Mouse (Mus musculus) thymus, postnatal 25 days (tissue): ENCODE data around the gene Vav2.

Experiments
- DNase-seq: peaks from one replicate; pipeline ENCODE4 v3.0.0; 2022

Vav2 gene

GRCm38 (mm10) chr2:27361786-27362185, 65.0 kb downstream of the Vav2 start:
- no peak for DNase-seq

- no peak for DNase-seq
These were observed 68.4 kb downstream of the Vav2 start for GRCm38 (mm10) chr2:27358461-27358860.

- no peak for DNase-seq
These were observed 71.1 kb downstream of the Vav2 start for GRCm38 (mm10) chr2:27355684-27356083.

- no peak for DNase-seq
These were observed 72.1 kb downstream of the Vav2 start for GRCm38 (mm10) chr2:27354610-27355211.

GRCm38 (mm10) chr2:27352720-27353119, 74.1 kb downstream of the Vav2 start:
- DNase-seq = no peak

GRCm38 (mm10) chr2:27350371-27350770, 76.5 kb downstream of the Vav2 start:
- DNase-seq = no peak

- DNase-seq = no peak
These were observed 82.8 kb downstream of the Vav2 start for GRCm38 (mm10) chr2:27343984-27344453.

- no peak for DNase-seq
These were observed 86.2 kb downstream of the Vav2 start for GRCm38 (mm10) chr2:27340682-27341081.

- no peak for DNase-seq
These were observed 87.8 kb downstream of the Vav2 start for GRCm38 (mm10) chr2:27339051-27339450.

GRCm38 (mm10) chr2:27337261-27337660, 89.6 kb downstream of the Vav2 start:
- DNase-seq = no peak

GRCm38 (mm10) chr2:27336600-27336999, 90.2 kb downstream of the Vav2 start:
- DNase-seq = no peak

GRCm38 (mm10) chr2:27334816-27335215, 92.0 kb downstream of the Vav2 start:
- no peak for DNase-seq

GRCm38 (mm10) chr2:27331560-27331959, 95.3 kb downstream of the Vav2 start:
- no peak for DNase-seq

- no peak for DNase-seq
These were observed 96.4 kb downstream of the Vav2 start for GRCm38 (mm10) chr2:27330446-27330845.

- DNase-seq = no peak
These were observed 97.3 kb downstream of the Vav2 start for GRCm38 (mm10) chr2:27329386-27330060.

GRCm38 (mm10) chr2:27328613-27329041, 98.2 kb downstream of the Vav2 start:
- DNase-seq = no peak

GRCm38 (mm10) chr2:27327886-27328285, 98.9 kb downstream of the Vav2 start:
- DNase-seq = no peak

- DNase-seq = no peak
These were observed 99.8 kb downstream of the Vav2 start for GRCm38 (mm10) chr2:27327076-27327475.

- DNase-seq = no peak
These were observed 100.5 kb downstream of the Vav2 start for GRCm38 (mm10) chr2:27326357-27326756.

- no peak for DNase-seq
These were observed 102.1 kb downstream of the Vav2 start for GRCm38 (mm10) chr2:27324690-27325089.

GRCm38 (mm10) chr2:27321431-27321875, 105.4 kb downstream of the Vav2 start:
- DNase-seq = no peak

- DNase-seq = no peak
These were observed 106.0 kb downstream of the Vav2 start for GRCm38 (mm10) chr2:27320820-27321219.

GRCm38 (mm10) chr2:27318606-27319005, 108.2 kb downstream of the Vav2 start:
- no peak for DNase-seq

- DNase-seq = no peak
These were observed 108.6 kb downstream of the Vav2 start for GRCm38 (mm10) chr2:27318197-27318596.

- DNase-seq = no peak
These were observed 110.7 kb downstream of the Vav2 start for GRCm38 (mm10) chr2:27316167-27316566.
